Mouse (Mus musculus): Measurements from ENCODE around the gene Lamb3.

- TF ChIP-seq TAL1 (IDR thresholded peaks at IDR 0.05; ENCODE audit: low read length), result no peak
- no peak for TF ChIP-seq GATA1 (IDR thresholded peaks at IDR 0.05; ENCODE audit: low read length)
Measured at GRCm38 (mm10) chr1:193229570-193229969, 22.1 kb downstream of the Lamb3 start.

All from erythroblast, embryonic 14.5 days (primary cell).